Mouse (Mus musculus): ENCODE data around the gene Myo15b. TPM values are rescaled to one million over a fixed set of nuclear protein-coding genes. Genes with fewer than 3 reads are reported as not detected.

The Myo15b gene
- polyA plus RNA-seq, 2 experiments, result 0.29 to 0.42 TPM

DNA sequence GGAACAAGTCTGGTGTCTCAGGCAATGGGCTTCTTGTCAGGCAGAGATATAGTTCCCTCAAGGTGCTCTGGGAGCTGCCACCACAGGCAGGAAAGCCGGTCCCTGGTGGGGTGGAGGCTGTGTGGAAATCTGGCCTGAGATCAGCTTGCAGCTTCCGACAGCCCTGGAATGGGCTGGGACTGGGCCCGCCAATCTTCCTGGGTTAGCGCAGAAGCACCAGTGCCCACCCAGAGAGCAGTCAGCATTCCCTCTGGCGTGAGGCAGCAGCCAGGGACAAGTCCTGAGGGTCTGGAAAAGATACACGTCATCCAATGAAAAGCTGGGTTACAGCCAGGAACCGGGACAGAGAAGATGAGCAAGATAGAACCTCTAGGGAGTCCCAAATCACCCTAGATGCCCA is 46.1 kb upstream of the Myo15b start:
- H3K36me3 ChIP-seq (replicated peaks; ENCODE audit: control insufficient read depth, insufficient read depth, low read depth), result no peaks in the 10 kb centered on the region; the same call in none of the 2 replicates
- DNase-seq (ENCODE audit: low read depth in 3 of 3, low spot score in 3 of 3), result no peak
- WGBS (ENCODE audit: insufficient replicate concordance), result 71% methylated on average over 7 of the region's 7 CpGs
- no peak overlapping the region for H3K9ac ChIP-seq (replicated peaks)
- H3K4me2 ChIP-seq (ENCODE audit: low read depth), result peak overlapping the region; percentile 99
- H3K27ac ChIP-seq, result no peak overlapping the region
- ATAC-seq (ENCODE audit: insufficient read depth), result no peak
- no peaks in the 10 kb centered on the region for H3K9me3 ChIP-seq (ENCODE audit: control insufficient read depth, low read length)
- peaks cover 23 to 28% of the 10 kb centered on the region in 2 experiments for H3K4me1 ChIP-seq (replicated peaks; ENCODE audit: control insufficient read depth in 2 of 2, insufficient read depth in 2 of 2, low read length in 1 of 2)
- no peak for TF ChIP-seq EP300 (IDR thresholded peaks at IDR 0.05; ENCODE audit: low read depth)
- no peak for TF ChIP-seq CTCF (IDR thresholded peaks at IDR 0.05; ENCODE audit: low read depth)
- peak overlapping the region; percentile 72 to 83 for H3K4me3 ChIP-seq (ENCODE audit: insufficient read depth in 1 of 2, low read depth in 2 of 2, low read length in 2 of 2)
- H3K27me3 ChIP-seq (ENCODE audit: control insufficient read depth, insufficient read depth, low read length), result no peaks in the 10 kb centered on the region

DNA sequence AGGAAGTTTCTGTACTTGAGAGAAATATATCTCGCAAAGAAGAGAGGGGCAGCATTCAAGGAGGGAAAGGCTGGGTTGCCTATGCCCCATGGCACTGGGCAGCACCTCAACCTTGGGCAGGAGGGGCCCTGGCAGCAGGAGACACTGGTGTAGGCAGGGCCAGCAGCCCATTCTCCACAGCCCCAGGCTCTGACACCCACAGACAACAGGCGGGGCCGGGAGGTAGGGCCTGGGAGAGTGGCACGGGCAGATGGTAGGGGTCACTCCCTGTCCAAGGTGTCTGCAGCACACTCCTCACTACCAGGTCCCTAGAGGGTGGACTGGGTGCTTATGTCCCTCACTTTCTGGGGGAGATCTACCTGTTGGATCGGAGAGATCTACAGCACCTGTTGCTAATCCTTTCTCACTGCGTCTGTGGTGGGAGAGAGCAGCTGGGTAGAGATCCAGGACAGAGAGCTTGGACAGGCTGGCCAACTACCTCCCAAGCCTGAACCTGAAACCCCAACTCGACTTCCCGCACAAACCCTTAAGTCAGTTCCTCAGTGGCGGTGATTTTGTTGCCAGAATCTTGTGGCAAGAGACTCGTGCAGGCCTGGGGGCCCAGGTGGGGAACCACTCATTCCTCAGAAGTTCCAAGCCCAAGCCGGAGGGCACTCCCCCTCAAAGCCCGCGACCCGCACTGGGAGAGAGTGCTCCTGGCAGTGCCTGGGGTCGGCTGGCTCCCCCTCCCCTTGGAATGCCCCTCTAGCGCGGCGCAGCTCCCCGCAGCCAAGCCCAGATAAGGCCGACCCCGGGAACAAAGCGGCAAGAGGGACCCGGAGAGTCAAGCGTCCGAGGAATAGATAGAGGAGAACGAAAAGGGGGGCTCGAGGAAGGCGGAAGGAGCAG is 45.4 kb upstream of the Myo15b start:
- DNase-seq (ENCODE audit: low read depth in 3 of 3, low spot score in 3 of 3) (no peak), ATAC-seq (ENCODE audit: insufficient read depth) (peak; percentile 7)
- H3K9me3 ChIP-seq (ENCODE audit: control insufficient read depth, low read length), result no peaks in the 10 kb centered on the region

DNA sequence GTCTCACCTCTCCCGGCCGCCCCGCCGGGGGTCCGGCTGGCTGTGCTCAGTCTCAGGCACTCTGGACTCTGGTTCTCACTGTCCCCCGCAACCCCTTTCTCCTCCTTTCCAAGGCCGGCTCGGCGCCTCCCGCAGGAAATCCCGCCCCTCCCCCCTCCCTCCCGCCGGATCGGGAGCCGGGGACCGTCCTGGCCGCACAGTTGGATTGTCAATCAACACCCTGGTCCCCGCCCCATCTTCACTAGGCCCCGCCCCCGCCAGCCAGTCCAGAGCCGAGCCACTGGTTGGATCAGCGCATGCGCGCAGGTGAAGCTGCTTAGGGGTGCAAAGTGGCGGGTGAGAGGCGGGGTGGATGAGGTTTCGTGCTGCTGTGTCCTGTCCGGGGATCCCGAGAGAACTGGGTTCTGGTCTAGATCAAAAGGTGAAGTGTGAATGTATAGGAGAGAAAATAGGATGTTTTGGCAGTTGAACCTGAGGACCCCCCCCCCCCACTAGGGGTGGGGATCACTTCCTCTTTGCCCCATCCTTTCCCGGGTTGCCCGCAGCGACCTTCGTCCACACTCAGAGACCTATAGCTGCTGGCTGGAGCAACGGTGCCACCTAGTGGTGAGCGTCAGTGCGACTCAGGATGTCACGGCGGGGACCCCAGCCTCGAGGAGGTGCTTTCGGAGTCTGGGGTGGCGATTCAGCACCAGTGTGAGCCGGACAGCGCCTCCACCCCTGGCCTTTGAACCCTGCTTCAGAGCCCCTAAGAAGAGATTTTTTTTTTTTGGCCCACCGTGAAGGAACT is 44.5 kb upstream of the Myo15b start, which contains the start of gene Caskin2:
TSS of gene Caskin2 (minus strand) at position 133 of the 790 bp plus-strand sequence.
- DNase-seq (ENCODE audit: low read depth in 3 of 3, low spot score in 3 of 3), result peak; percentile 93 to 96 (median 94)
- Histone ChIP-seq H3K4me2 (ENCODE audit: low read depth) (peak within 1 kb of the TSS; percentile 99), H3K9ac (replicated peaks) (peak within 1 kb of the TSS; percentile 74), H3K27ac (peak within 1 kb of the TSS; percentile 76), H3K9me3 (ENCODE audit: control insufficient read depth, low read length) (no peaks in the 10 kb centered on the region), H3K4me3 (ENCODE audit: insufficient read depth in 1 of 2, low read depth in 2 of 2, low read length in 2 of 2) (peak within 1 kb of the TSS; percentile 72 to 83), H3K27me3 (ENCODE audit: control insufficient read depth, insufficient read depth, low read length) (no peaks in the 10 kb centered on the region), H3K4me1 (replicated peaks; ENCODE audit: control insufficient read depth in 2 of 2, insufficient read depth in 2 of 2, low read length in 1 of 2) (peaks cover 15 to 20% of the 10 kb centered on the region in 2 experiments), H3K36me3 (replicated peaks; ENCODE audit: control insufficient read depth, insufficient read depth, low read depth) (no peaks in the 10 kb centered on the region; the same call in 1 of the 2 replicates)
- ATAC-seq (ENCODE audit: insufficient read depth), result peak; percentile 90
- TF ChIP-seq EP300 (IDR thresholded peaks at IDR 0.05; ENCODE audit: low read depth) (no peak; the same call in 1 of the 2 replicates), CTCF (IDR thresholded peaks at IDR 0.05; ENCODE audit: low read depth) (peak; percentile 99)
- WGBS (ENCODE audit: insufficient replicate concordance), result 1% methylated on average over 43 of the region's 44 CpGs

More for the DNA sequence above, 45.4 kb upstream of the Myo15b start:
- Histone ChIP-seq H3K4me3 (ENCODE audit: insufficient read depth in 1 of 2, low read depth in 2 of 2, low read length in 2 of 2) (peak overlapping the region; percentile 72 to 83), H3K27me3 (ENCODE audit: control insufficient read depth, insufficient read depth, low read length) (no peaks in the 10 kb centered on the region), H3K4me2 (ENCODE audit: low read depth) (peak overlapping the region; percentile 99), H3K36me3 (replicated peaks; ENCODE audit: control insufficient read depth, insufficient read depth, low read depth) (no peaks in the 10 kb centered on the region; the same call in 1 of the 2 replicates), H3K9ac (replicated peaks) (peak overlapping the region; percentile 74), H3K4me1 (replicated peaks; ENCODE audit: control insufficient read depth in 2 of 2, insufficient read depth in 2 of 2, low read length in 1 of 2) (peaks cover 20 to 28% of the 10 kb centered on the region in 2 experiments), H3K27ac (peak overlapping the region; percentile 67)
- TF ChIP-seq EP300 (IDR thresholded peaks at IDR 0.05; ENCODE audit: low read depth), result no peak
- TF ChIP-seq CTCF (IDR thresholded peaks at IDR 0.05; ENCODE audit: low read depth), result no peak
- WGBS (ENCODE audit: insufficient replicate concordance), result 13% methylated on average over 28 of the region's 28 CpGs

DNA sequence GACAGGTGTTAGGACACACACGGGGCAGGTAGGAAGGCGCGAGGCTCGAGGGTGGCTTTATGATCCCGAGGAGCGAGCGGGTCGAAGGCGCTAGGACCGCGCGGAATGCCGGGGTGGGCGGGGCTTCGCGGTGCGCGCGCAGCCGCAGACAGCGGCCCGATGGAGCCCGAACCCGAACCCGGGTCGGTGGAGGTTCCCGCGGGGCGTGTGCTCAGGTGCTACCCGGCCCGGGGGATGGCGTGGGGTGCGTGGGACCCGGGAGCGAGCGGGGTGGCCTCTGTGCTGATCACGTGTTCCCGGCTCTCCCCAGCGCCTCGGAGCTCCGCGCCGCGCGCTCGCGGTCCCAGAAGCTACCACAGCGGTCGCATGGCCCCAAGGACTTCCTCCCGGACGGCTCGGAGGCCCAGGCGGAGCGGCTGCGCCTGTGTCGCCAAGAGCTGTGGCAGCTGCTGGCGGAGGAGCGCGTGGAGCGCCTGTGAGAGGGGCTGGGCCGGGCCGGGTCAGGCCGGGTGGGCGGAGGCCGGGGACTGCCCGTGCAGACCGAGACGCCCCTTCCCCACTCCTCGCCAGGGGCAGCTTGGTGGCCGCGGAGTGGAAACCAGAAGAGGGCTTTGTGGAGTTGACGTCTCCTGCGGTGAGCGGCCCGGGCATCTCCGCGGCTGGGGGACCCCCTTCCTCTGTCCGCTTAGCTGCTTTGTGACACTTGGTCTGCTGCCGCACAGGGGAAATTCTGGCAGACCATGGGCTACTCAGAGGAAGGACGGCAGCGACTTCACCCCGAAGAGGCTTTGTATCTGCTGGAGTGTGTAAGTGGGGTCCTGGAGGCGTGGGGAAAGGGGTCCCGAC is 43.4 kb upstream of the Myo15b start, which contains the start of gene Tsen54:
TSS of gene Tsen54 (plus strand) at position 120 of the 846 bp plus-strand sequence.
- peak; percentile 66 to 69 (median 66) for DNase-seq (ENCODE audit: low read depth in 3 of 3, low spot score in 3 of 3)
- peak within 1 kb of the TSS; percentile 99 for H3K4me2 ChIP-seq (ENCODE audit: low read depth)
- no peaks in the 10 kb centered on the region for H3K9me3 ChIP-seq (ENCODE audit: control insufficient read depth, low read length)
- peak; percentile 4; the same call in 1 of the 2 replicates for TF ChIP-seq CTCF (IDR thresholded peaks at IDR 0.05; ENCODE audit: low read depth)
- TF ChIP-seq EP300 (IDR thresholded peaks at IDR 0.05; ENCODE audit: low read depth), result no peak
- peak; percentile 63 for ATAC-seq (ENCODE audit: insufficient read depth)
- H3K4me3 ChIP-seq (ENCODE audit: insufficient read depth in 1 of 2, low read depth in 2 of 2, low read length in 2 of 2), result peak within 1 kb of the TSS; percentile 72 to 82
- no peaks in the 10 kb centered on the region for H3K27me3 ChIP-seq (ENCODE audit: control insufficient read depth, insufficient read depth, low read length)
- peak within 1 kb of the TSS; percentile 64 for H3K9ac ChIP-seq (replicated peaks)
- H3K4me1 ChIP-seq (replicated peaks; ENCODE audit: control insufficient read depth in 2 of 2, insufficient read depth in 2 of 2, low read length in 1 of 2), result peaks cover 13 to 15% of the 10 kb centered on the region in 2 experiments
- H3K27ac ChIP-seq, result peak within 1 kb of the TSS; percentile 76
- WGBS (ENCODE audit: insufficient replicate concordance), result under 1% methylated on average over 84 of the region's 84 CpGs
- no peaks in the 10 kb centered on the region; the same call in 1 of the 2 replicates for H3K36me3 ChIP-seq (replicated peaks; ENCODE audit: control insufficient read depth, insufficient read depth, low read depth)

Data from liver, embryonic 14.5 days (tissue).